Mouse (Mus musculus) ES-Bruce4 (cell line): ENCODE results near the gene Srsf11.

ENCODE experiments used
- CTCF ChIP-seq: IDR thresholded peaks from one replicate; pipeline ENCODE4 v1.8.1; 2011; ENCODE audit warnings: low read depth, low read length
- EP300 ChIP-seq: IDR thresholded peaks from 2 replicates; pipeline ENCODE4 v1.6.1; 2011; ENCODE audit warnings: low read depth, low read length; ENCODE audit not compliant: insufficient read depth
- POLR2A ChIP-seq: IDR thresholded peaks from one replicate; pipeline ENCODE4 v1.8.1; 2011; ENCODE audit warnings: low read length; ENCODE audit not compliant: insufficient read depth

DNA sequence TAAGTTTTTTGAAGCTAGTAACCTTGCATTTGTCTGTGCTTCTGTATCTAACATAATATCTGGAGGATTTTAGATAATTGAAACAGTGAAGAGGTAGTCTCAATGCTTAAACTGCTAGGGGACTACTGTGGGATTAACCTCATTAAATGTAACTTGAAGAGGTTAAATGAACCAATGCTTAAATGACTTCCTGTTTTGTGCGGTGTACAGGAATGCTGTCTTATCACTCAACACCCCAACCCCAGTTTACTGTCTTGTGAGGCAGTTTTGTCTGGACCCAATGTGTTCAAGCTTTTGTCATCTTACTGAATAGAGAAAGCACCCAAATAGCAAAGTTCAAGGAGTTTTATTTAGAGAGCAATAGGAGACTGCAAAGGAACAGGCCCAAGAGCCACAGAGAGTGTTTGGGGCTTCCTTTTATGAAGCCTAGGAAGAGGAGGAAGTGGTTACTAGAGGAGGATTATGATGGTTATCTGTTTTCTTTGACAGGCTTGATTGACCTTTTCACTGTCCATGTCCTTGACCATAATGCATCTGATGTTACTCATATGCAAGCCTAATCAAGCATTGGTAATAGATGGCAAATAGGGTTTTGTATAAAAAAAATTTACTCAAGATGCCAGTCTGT is 37.6 kb downstream of the Srsf11 start:
- TF ChIP-seq CTCF (no peak), POLR2A (no peak), EP300 (no peak)
